Mouse (Mus musculus): ENCODE data around the gene Anxa4.

Gene Anxa4

GRCm38 (mm10) chr6:86778910-86779594 is 14.3 kb downstream of the Anxa4 start:
- no peak for TF ChIP-seq GATA4 (IDR thresholded peaks at IDR 0.05; ENCODE audit: insufficient replicate concordance, low read length)

- TF ChIP-seq GATA4 (IDR thresholded peaks at IDR 0.05; ENCODE audit: insufficient replicate concordance, low read length), result no peak
These were observed 16.2 kb downstream of the Anxa4 start for GRCm38 (mm10) chr6:86777181-86777580.

- no peak for TF ChIP-seq GATA4 (IDR thresholded peaks at IDR 0.05; ENCODE audit: insufficient replicate concordance, low read length)
These were observed 16.7 kb downstream of the Anxa4 start for GRCm38 (mm10) chr6:86776706-86777071.

GRCm38 (mm10) chr6:86776001-86776705 is 17.2 kb downstream of the Anxa4 start:
- TF ChIP-seq GATA4 (IDR thresholded peaks at IDR 0.05; ENCODE audit: insufficient replicate concordance, low read length), result no peak

- no peak for TF ChIP-seq GATA4 (IDR thresholded peaks at IDR 0.05; ENCODE audit: insufficient replicate concordance, low read length)
These were observed 18.4 kb downstream of the Anxa4 start for GRCm38 (mm10) chr6:86774937-86775336.

- TF ChIP-seq GATA4 (IDR thresholded peaks at IDR 0.05; ENCODE audit: insufficient replicate concordance, low read length), result no peak
These were observed 19.6 kb downstream of the Anxa4 start for GRCm38 (mm10) chr6:86773830-86774229.

GRCm38 (mm10) chr6:86772631-86773030 is 20.8 kb downstream of the Anxa4 start:
- TF ChIP-seq GATA4 (IDR thresholded peaks at IDR 0.05; ENCODE audit: insufficient replicate concordance, low read length), result no peak

- TF ChIP-seq GATA4 (IDR thresholded peaks at IDR 0.05; ENCODE audit: insufficient replicate concordance, low read length), result no peak
These were observed 24.4 kb downstream of the Anxa4 start for GRCm38 (mm10) chr6:86768938-86769337.

GRCm38 (mm10) chr6:86768186-86768776 is 25.1 kb downstream of the Anxa4 start:
- TF ChIP-seq GATA4 (IDR thresholded peaks at IDR 0.05; ENCODE audit: insufficient replicate concordance, low read length), result no peak

GRCm38 (mm10) chr6:86767465-86767864 is 25.9 kb downstream of the Anxa4 start:
- no peak for TF ChIP-seq GATA4 (IDR thresholded peaks at IDR 0.05; ENCODE audit: insufficient replicate concordance, low read length)

GRCm38 (mm10) chr6:86765637-86766059 is 27.7 kb downstream of the Anxa4 start:
- TF ChIP-seq GATA4 (IDR thresholded peaks at IDR 0.05; ENCODE audit: insufficient replicate concordance, low read length), result no peak

- no peak for TF ChIP-seq GATA4 (IDR thresholded peaks at IDR 0.05; ENCODE audit: insufficient replicate concordance, low read length)
These were observed 39.1 kb downstream of the Anxa4 start for GRCm38 (mm10) chr6:86754105-86754863.

GRCm38 (mm10) chr6:86752843-86753485 is 40.4 kb downstream of the Anxa4 start:
- no peak for TF ChIP-seq GATA4 (IDR thresholded peaks at IDR 0.05; ENCODE audit: insufficient replicate concordance, low read length)

GRCm38 (mm10) chr6:86750961-86751360 is 42.4 kb downstream of the Anxa4 start:
- no peak for TF ChIP-seq GATA4 (IDR thresholded peaks at IDR 0.05; ENCODE audit: insufficient replicate concordance, low read length)

- TF ChIP-seq GATA4 (IDR thresholded peaks at IDR 0.05; ENCODE audit: insufficient replicate concordance, low read length), result no peak
These were observed 43.6 kb downstream of the Anxa4 start for GRCm38 (mm10) chr6:86749817-86750216.

Data from liver, adult (tissue).